8 mouse cellular contexts compared by ENCODE assay signal in genomic region chr15:97750697-97751096, GRCm38 (mm10). TPM values are rescaled to one million over a fixed set of nuclear protein-coding genes. Genes with fewer than 3 reads are reported as not detected.
DNase-seq lines count a peak whose midpoint lies in the region; ATAC-seq lines count a peak whose summit lies in the region.

No protein-coding gene starts in this region.

- peak; percentile 76 for ATAC-seq in intestine, embryonic 15.5 days
- peak; percentile 85 for ATAC-seq in midbrain, embryonic 13.5 days

- 23% methylated on average over 12 of the region's 12 CpGs for whole genome bisulfite sequencing in intestine, embryonic 15.5 days
- 28% methylated on average over 12 of the region's 12 CpGs for WGBS in midbrain, embryonic 13.5 days

- no peak overlapping the region for H3K4me3 ChIP-seq in intestine, embryonic 15.5 days (replicated peaks)
- H3K4me3 ChIP-seq in midbrain, embryonic 13.5 days (replicated peaks) = no peak overlapping the region

- 0 out of 2 replicates have a peak overlapping the region, but pooled peaks have one; percentile 5 for H3K27ac ChIP-seq in intestine, embryonic 15.5 days
- peak overlapping the region; percentile 63 for H3K27ac ChIP-seq in midbrain, embryonic 13.5 days

- H3K9me3 ChIP-seq in intestine, embryonic 15.5 days = no peaks in the 10 kb centered on the region
- no peaks in the 10 kb centered on the region for H3K9me3 ChIP-seq in midbrain, embryonic 13.5 days

- DNase-seq in NIH3T3 (ENCODE audit: low read depth) = peak; percentile 92
- DNase-seq in cerebellum, adult 18-20 months = peak; percentile 35 to 46
- DNase-seq in frontal cortex, postnatal 25 days (ENCODE audit: low spot score in 2 of 2) = peak; percentile 56 to 70
- peak; percentile 67 to 82 for DNase-seq in left cerebral cortex, adult 9 months (ENCODE audit: low spot score in 2 of 2)
- peak; percentile 45 to 50 for DNase-seq in spleen, adult 18-20 months
- DNase-seq in embryo, embryonic 9.5 days (ENCODE audit: extremely low spot score) = no peak

- no peaks in the 10 kb centered on the region for H3K36me3 ChIP-seq in intestine, embryonic 15.5 days
- H3K36me3 ChIP-seq in midbrain, embryonic 13.5 days = no peaks in the 10 kb centered on the region

- no peaks in the 10 kb centered on the region for H3K27me3 ChIP-seq in intestine, embryonic 15.5 days (replicated peaks)
- H3K27me3 ChIP-seq in midbrain, embryonic 13.5 days = 0 out of 2 replicates have a peak, but pooled peaks cover 2% of the 10 kb centered on the region

- H3K4me1 ChIP-seq in intestine, embryonic 15.5 days (replicated peaks) = peaks cover 14% of the 10 kb centered on the region
- H3K4me1 ChIP-seq in midbrain, embryonic 13.5 days (replicated peaks) = peaks cover 39% of the 10 kb centered on the region

- H3K9ac ChIP-seq in intestine, embryonic 15.5 days = no peak overlapping the region
- H3K9ac ChIP-seq in midbrain, embryonic 13.5 days (replicated peaks) = no peak overlapping the region

- no peak overlapping the region for H3K4me2 ChIP-seq in intestine, embryonic 15.5 days (replicated peaks)
- H3K4me2 ChIP-seq in midbrain, embryonic 13.5 days (replicated peaks) = no peak overlapping the region

RNA-seq across cellular contexts. Expression of gene Rapgef3, which starts 17.1 kb away (rescaled TPM):
- polyA plus RNA-seq in intestine, embryonic 15.5 days (2015; fragmentation: Nextera tagmentation; extraction: Ambion mirVana) = 6.9 and 7.8 TPM in 2 replicates
- 7.2 and 9.0 TPM in 2 replicates for polyA plus RNA-seq in midbrain, embryonic 13.5 days (2015; fragmentation: Nextera tagmentation; extraction: Ambion mirVana)

RNA-seq across cellular contexts. Expression of gene Endou, which starts 19.6 kb away (rescaled TPM):
- polyA plus RNA-seq in intestine, embryonic 15.5 days (2015; fragmentation: Nextera tagmentation; extraction: Ambion mirVana) = 0.09 and 0.21 TPM in 2 replicates
- polyA plus RNA-seq in midbrain, embryonic 13.5 days (2015; fragmentation: Nextera tagmentation; extraction: Ambion mirVana) = 0.17 and 0.31 TPM in 2 replicates

RNA-seq across cellular contexts. Expression of gene Slc48a1, which starts 27.6 kb away (rescaled TPM):
- 23.9 and 25.1 TPM in 2 replicates for polyA plus RNA-seq in intestine, embryonic 15.5 days (2015; fragmentation: Nextera tagmentation; extraction: Ambion mirVana)
- polyA plus RNA-seq in midbrain, embryonic 13.5 days (2015; fragmentation: Nextera tagmentation; extraction: Ambion mirVana) = 48.0 and 59.8 TPM in 2 replicates

RNA-seq across cellular contexts. Expression of gene Rpap3, which starts 45.1 kb away (rescaled TPM):
- 19.8 and 24.0 TPM in 2 replicates for polyA plus RNA-seq in intestine, embryonic 15.5 days (2015; fragmentation: Nextera tagmentation; extraction: Ambion mirVana)
- polyA plus RNA-seq in midbrain, embryonic 13.5 days (2015; fragmentation: Nextera tagmentation; extraction: Ambion mirVana) = 32.8 and 37.0 TPM in 2 replicates
